Mouse (Mus musculus) E14TG2a.4 (cell line): Measurements from ENCODE around the gene Bmpr1b.

Experiments
- H3K27me3 ChIP-seq: 2 replicates; pipeline ENCODE4 v1.6.1; 2014; ENCODE audit warnings: low read length, control low read depth; ENCODE audit not compliant: insufficient read depth
- H3K36me3 ChIP-seq: 2 replicates; pipeline ENCODE4 v1.6.1; 2014; ENCODE audit warnings: low read length, control low read depth; ENCODE audit not compliant: insufficient read depth
- H3K4me1 ChIP-seq: replicated peaks from 2 replicates; pipeline ENCODE4 v1.6.1; 2014; ENCODE audit warnings: low read depth, low read length, control low read depth
- H3K4me3 ChIP-seq: replicated peaks from 2 replicates; pipeline ENCODE4 v1.5.1; 2014; ENCODE audit warnings: mild to moderate bottlenecking, low read length
- H3K9me3 ChIP-seq: 2 replicates; pipeline ENCODE4 v1.6.1; 2014; ENCODE audit warnings: low read length, control low read depth
- CTCF ChIP-seq: conservative IDR thresholded peaks from 2 replicates; pipeline ENCODE4 v1.5.1; 2014; ENCODE audit warnings: low read length
- NANOG ChIP-seq: IDR thresholded peaks from 2 replicates; pipeline ENCODE4 v1.6.1; 2014; ENCODE audit warnings: borderline replicate concordance, low read length, mixed read lengths
- POU5F1 ChIP-seq: IDR thresholded peaks from 2 replicates; pipeline ENCODE4 v1.6.1; 2014; ENCODE audit warnings: low read length, borderline replicate concordance

The Bmpr1b gene

DNA sequence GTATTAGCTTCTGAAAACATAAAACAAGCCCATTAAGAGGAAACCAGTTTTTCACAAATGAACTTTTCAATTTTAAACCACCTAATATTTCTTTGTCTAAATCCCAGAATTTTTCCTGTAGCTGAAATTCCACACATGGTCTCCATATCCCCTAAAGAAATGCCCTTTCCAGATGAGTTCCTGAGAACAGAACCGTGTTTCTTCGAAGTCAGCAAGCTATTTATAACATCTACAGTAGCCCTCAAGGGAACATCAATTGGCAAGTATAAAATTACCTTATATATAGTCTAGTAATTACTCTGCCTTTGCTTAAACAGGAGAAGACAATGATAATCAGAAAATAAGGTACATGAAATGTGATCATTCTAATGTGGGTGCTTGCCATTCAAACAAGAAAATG lies 70.1 kb downstream of the Bmpr1b start:
- no peak overlapping the region for H3K4me3 ChIP-seq
- TF ChIP-seq NANOG, result no peak
- no peak for TF ChIP-seq CTCF
- no peak for TF ChIP-seq POU5F1
- 0 out of 2 replicates have a peak, but pooled peaks cover 2% of the 10 kb centered on the region for H3K9me3 ChIP-seq
- H3K27me3 ChIP-seq, result no peaks in the 10 kb centered on the region
- H3K4me1 ChIP-seq, result peaks cover 3% of the 10 kb centered on the region; the same call in 1 of the 2 replicates
- H3K36me3 ChIP-seq, result no peaks in the 10 kb centered on the region

DNA sequence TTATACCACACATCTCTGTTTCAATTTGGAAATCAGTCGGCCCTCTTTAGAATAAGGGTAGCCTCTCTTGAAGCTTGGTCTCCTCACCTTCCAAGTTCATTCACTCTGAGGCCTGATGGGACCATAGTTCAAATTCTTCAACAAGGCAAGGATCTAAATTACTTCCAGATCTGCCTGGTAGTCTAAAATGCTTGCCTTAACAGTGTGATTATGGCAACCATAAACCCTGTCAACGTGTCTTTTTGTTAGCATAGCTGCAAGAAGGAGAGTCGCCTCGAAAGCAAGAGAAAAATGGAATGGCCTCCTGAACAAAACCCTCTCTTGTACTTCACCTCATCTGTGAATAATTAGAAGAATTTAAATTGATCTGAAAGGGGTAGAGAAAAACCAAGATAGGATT lies 75.2 kb downstream of the Bmpr1b start:
- Histone ChIP-seq H3K27me3 (no peaks in the 10 kb centered on the region), H3K9me3 (no peaks in the 10 kb centered on the region), H3K36me3 (no peaks in the 10 kb centered on the region), H3K4me3 (no peak overlapping the region), H3K4me1 (peaks cover 3% of the 10 kb centered on the region; the same call in 1 of the 2 replicates)
- TF ChIP-seq NANOG (no peak), POU5F1 (no peak), CTCF (no peak)

DNA sequence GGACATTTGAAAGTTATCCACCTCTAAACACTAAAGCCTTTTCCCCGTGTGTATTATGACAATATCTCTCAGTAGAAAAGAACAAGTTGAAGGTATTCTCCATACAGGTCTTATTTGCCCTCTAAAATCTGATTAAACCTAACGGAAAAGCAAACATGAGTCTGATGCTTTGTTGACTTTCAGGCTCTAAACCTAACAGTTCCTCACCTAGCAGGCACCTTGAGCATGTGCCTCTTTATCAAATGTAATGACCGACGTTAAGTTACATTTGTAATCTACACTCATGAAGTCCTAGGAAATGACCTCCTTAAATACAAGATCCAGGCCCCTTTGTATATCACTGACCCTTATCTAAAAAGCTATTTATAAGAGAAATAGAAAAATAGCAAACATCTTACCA lies 79.5 kb downstream of the Bmpr1b start:
- TF ChIP-seq CTCF (no peak), POU5F1 (no peak), NANOG (no peak)
- Histone ChIP-seq H3K4me1 (no peaks in the 10 kb centered on the region), H3K4me3 (no peak overlapping the region), H3K27me3 (no peaks in the 10 kb centered on the region), H3K36me3 (no peaks in the 10 kb centered on the region), H3K9me3 (no peaks in the 10 kb centered on the region)

DNA sequence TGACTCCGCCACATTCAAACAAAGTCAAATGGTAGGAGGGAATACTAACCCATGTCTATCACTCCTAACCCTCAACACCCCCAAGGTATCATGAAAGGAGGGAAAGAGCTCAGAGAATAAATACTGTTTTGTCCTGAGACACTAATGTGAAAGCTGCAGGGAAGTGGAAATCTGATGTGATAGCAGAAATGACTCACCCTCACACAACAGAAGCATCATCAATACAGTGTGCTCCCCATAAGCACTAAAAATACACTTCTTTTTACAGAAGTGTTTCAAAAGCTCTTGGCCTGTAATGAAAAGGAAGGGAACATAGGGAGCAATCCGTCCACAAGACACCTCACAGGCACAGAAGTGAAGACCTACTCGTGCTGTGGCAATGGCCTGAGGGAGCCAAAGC lies 83.3 kb downstream of the Bmpr1b start:
- Histone ChIP-seq H3K36me3 (no peaks in the 10 kb centered on the region), H3K4me3 (no peak overlapping the region), H3K27me3 (no peaks in the 10 kb centered on the region), H3K9me3 (no peaks in the 10 kb centered on the region), H3K4me1 (no peaks in the 10 kb centered on the region)
- TF ChIP-seq POU5F1 (no peak), CTCF (no peak)

DNA sequence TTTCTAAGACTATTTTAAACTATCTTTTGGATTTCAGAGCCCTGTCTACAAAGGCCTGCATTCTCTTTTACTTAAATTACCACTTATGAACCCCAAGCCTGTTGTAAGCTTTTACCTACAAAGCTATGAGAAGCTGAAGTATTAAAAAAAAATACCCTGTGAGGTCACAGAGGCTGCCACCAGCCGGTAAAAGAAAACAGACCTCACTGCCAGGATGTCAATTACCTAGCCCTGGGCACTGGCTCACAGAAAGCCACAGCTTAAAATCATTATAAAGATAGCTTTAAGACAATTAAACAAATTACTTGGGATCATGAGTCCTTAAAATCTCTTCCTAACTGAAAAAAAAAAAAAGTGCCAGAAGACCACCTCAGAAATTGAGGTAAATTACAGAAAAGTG lies 85.1 kb downstream of the Bmpr1b start:
- no peaks in the 10 kb centered on the region for H3K36me3 ChIP-seq
- H3K9me3 ChIP-seq, result no peaks in the 10 kb centered on the region
- peaks cover 3% of the 10 kb centered on the region; the same call in 1 of the 2 replicates for H3K4me1 ChIP-seq
- no peak for TF ChIP-seq POU5F1
- no peak for TF ChIP-seq CTCF
- no peak for TF ChIP-seq NANOG
- H3K27me3 ChIP-seq, result no peaks in the 10 kb centered on the region
- no peak overlapping the region for H3K4me3 ChIP-seq

DNA sequence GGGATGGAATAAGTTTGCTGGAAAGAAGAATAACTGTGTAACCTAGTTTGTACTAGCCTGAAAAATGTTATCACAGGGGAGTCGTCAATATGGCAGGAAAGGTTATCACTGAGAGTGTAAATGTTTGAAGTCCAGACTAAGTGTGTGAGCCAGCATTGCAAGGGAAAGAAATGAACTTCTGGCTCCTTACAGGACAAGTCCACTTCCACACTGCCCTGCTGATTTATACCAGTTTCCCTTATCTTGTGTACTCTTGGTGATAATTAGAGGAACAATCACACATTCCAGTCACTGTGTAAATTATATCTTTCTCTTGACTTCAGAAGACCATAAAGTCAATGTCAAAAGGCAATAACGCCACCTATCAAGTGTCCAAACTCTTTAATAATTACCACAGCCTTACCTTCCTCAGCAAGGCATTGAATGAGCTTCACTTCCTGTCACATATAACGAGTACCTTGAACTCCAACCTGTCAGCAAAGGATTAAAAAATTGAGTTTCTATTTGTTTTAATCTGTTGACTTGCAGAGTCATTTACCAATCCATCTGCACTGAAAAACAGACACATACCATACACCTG lies 91.4 kb downstream of the Bmpr1b start:
- no peaks in the 10 kb centered on the region for H3K27me3 ChIP-seq
- H3K9me3 ChIP-seq, result no peaks in the 10 kb centered on the region
- no peak for TF ChIP-seq CTCF
- no peak for TF ChIP-seq NANOG
- no peak for TF ChIP-seq POU5F1
- H3K36me3 ChIP-seq, result no peaks in the 10 kb centered on the region
- no peak overlapping the region for H3K4me3 ChIP-seq
- H3K4me1 ChIP-seq, result peaks cover 3% of the 10 kb centered on the region; the same call in 1 of the 2 replicates

DNA sequence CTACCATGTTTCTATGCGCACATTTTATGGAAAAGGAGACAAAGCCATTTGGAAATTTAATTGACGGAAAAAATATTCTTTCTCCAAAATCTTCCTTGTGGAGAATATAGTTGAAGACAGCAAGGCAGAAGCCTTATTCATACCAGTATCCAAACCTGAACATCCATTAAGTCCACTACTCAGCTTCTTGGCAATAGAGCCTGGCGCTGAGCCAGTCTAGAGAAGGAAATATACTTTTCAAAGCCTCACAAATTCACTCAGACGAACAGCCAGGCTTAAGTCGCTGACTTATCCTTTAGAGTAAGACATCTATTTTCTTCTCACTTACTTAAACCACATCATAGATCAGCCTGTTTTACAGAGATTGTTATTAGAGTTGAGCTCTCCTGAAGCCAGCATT lies 97.6 kb downstream of the Bmpr1b start:
- H3K27me3 ChIP-seq, result no peaks in the 10 kb centered on the region
- no peaks in the 10 kb centered on the region for H3K4me1 ChIP-seq
- TF ChIP-seq POU5F1 (no peak), NANOG (no peak), CTCF (no peak)
- H3K36me3 ChIP-seq, result no peaks in the 10 kb centered on the region
- no peak overlapping the region for H3K4me3 ChIP-seq
- no peaks in the 10 kb centered on the region for H3K9me3 ChIP-seq

DNA sequence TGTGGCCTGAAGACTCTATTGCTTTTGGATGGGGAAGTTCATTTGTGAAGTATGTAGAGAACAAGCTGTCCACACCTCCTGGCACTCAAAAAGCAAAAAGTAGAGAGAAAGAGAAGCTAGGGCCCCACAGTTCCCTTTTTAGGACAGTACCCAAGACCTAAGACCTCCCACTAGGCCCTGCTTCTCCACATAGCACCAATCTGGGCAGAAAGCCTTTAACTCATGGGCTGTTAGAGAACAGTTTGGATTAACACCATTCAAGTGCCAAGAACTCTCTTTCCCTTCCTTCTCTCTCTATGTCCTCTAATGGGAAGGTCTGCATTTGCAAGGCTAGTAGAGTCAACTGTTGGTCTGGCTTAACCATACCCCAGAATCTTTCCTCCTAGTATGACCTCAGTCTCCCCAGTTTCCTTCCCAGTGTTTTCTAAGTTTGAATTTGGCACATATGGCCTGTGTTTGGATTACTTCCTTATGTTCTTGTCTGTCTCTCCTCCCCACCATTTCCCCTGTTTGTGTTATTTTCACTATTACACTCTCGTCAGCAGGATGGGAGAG lies 102.4 kb downstream of the Bmpr1b start:
- H3K27me3 ChIP-seq, result no peaks in the 10 kb centered on the region
- H3K4me3 ChIP-seq, result no peak overlapping the region
- H3K9me3 ChIP-seq, result no peaks in the 10 kb centered on the region
- no peaks in the 10 kb centered on the region for H3K36me3 ChIP-seq
- TF ChIP-seq CTCF (no peak), NANOG (no peak), POU5F1 (no peak)
- H3K4me1 ChIP-seq, result no peaks in the 10 kb centered on the region

DNA sequence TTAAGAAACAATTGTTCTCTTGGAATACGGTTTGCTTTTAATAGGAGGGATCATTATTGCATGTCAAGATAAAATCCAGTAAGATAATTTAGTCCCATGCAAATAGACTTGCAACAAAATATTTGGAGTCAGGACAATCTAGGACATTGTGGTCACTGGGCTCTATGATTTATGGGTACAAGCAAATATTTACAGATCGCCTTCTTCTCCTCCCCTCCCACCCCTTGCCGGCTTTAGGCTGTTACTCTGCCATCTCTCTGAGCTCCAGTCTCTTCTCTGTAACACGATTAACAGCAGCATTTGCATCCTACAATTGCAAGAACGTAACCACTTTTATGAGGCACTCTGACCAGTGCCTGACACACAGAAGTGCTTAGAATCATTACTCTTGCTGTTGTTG lies 104.1 kb downstream of the Bmpr1b start:
- TF ChIP-seq NANOG, result no peak
- H3K27me3 ChIP-seq, result no peaks in the 10 kb centered on the region
- H3K4me1 ChIP-seq, result no peaks in the 10 kb centered on the region
- H3K9me3 ChIP-seq, result no peaks in the 10 kb centered on the region
- H3K4me3 ChIP-seq, result no peak overlapping the region
- H3K36me3 ChIP-seq, result no peaks in the 10 kb centered on the region
